10 mouse cellular contexts compared by ENCODE assay signal in the genomic region with DNA sequence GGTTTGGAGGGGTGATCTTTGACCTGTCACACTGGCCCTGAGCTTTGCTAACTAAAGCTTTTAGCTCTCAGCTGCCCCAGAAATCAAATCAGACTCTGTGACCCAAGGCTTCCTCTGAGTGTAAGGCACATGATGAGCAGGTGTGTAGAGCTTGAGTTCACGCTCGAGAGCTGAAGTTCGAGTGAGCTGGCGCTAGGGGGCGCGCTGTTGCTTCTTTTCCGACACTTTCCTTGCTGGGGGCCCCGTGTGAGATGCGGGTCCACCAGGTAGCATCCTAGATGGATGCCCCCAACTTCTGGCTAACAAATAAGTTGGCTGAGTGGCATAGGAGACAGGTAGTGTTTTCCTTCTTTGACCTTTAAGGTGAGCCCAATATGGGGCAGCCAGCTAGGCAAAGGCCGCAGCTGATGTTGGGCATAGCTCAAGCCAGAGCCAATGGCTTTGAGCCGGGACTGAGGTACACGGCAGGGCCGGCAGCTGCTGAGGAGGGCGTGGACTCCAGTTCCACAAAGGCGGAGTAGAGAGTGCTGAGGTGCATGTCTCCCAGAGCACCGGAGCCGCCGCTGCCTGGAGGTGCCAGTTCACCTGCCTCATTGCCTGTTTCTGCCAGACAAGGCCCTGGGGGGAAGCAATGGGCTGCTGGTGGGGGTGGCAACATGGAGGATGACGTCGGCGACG. TPM values are rescaled to one million over a fixed set of nuclear protein-coding genes. Genes with fewer than 3 reads are reported as not detected.
DNase-seq lines count a peak whose midpoint lies in the region; ATAC-seq and TF ChIP-seq lines count a peak whose summit lies in the region.
"Had no signal": no experiment of that assay in that cellular context is flagged by ENCODE, and none has a peak within 500 bp of the region (broad histone marks: within the 10 kb centered on the region; RNA-seq: fewer than 3 reads in every experiment).

No protein-coding gene starts in this region.

- H3K4me3 ChIP-seq in forebrain, embryonic 11.5 days (ENCODE audit: low read depth, low read length), result no peak overlapping the region
- no peak overlapping the region for H3K4me3 ChIP-seq in forebrain, embryonic 12.5 days (replicated peaks)
- H3K4me3 ChIP-seq in embryonic facial prominence, embryonic 11.5 days (ENCODE audit: low read depth, low read length), result no peak overlapping the region
- no peak overlapping the region for H3K4me3 ChIP-seq in midbrain, postnatal 0 days (ENCODE audit: low read depth, low read length)
- H3K4me3 ChIP-seq: neural tube, embryonic 12.5 days had no signal

- H3K9me3 ChIP-seq in forebrain, embryonic 11.5 days (ENCODE audit: control insufficient read depth, low read length), result no peaks in the 10 kb centered on the region
- no peaks in the 10 kb centered on the region for H3K9me3 ChIP-seq in forebrain, embryonic 12.5 days
- H3K9me3 ChIP-seq in embryonic facial prominence, embryonic 11.5 days (replicated peaks; ENCODE audit: control insufficient read depth, low read length), result no peaks in the 10 kb centered on the region
- H3K9me3 ChIP-seq in midbrain, postnatal 0 days (ENCODE audit: low read length), result no peaks in the 10 kb centered on the region
- H3K9me3 ChIP-seq: neural tube, embryonic 12.5 days had no signal

- H3K4me2 ChIP-seq in forebrain, embryonic 11.5 days (ENCODE audit: low read depth, low read length, severe bottlenecking), result no peak overlapping the region
- H3K4me2 ChIP-seq in forebrain, embryonic 12.5 days, result no peak overlapping the region
- no peak overlapping the region for H3K4me2 ChIP-seq in embryonic facial prominence, embryonic 11.5 days (ENCODE audit: low read depth, low read length)
- no peak overlapping the region for H3K4me2 ChIP-seq in midbrain, postnatal 0 days (ENCODE audit: low read depth, low read length, poor library complexity, severe bottlenecking)
- H3K4me2 ChIP-seq: neural tube, embryonic 12.5 days had no signal

- TF ChIP-seq CTCF in midbrain, postnatal 0 days (IDR thresholded peaks at IDR 0.05), result peak; percentile 62

- no peaks in the 10 kb centered on the region for H3K4me1 ChIP-seq in forebrain, embryonic 11.5 days (replicated peaks; ENCODE audit: control insufficient read depth, insufficient read depth, low read length)
- peaks cover 3% of the 10 kb centered on the region; the same call in 1 of the 2 replicates for H3K4me1 ChIP-seq in forebrain, embryonic 12.5 days
- H3K4me1 ChIP-seq in embryonic facial prominence, embryonic 11.5 days (ENCODE audit: control insufficient read depth, insufficient read depth, low read length), result no peaks in the 10 kb centered on the region
- H3K4me1 ChIP-seq in midbrain, postnatal 0 days (ENCODE audit: insufficient read depth, low read length), result no peaks in the 10 kb centered on the region

- H3K36me3 ChIP-seq in forebrain, embryonic 11.5 days (ENCODE audit: control insufficient read depth, insufficient read depth, low read length), result no peaks in the 10 kb centered on the region
- H3K36me3 ChIP-seq in forebrain, embryonic 12.5 days (replicated peaks), result no peaks in the 10 kb centered on the region
- H3K36me3 ChIP-seq in embryonic facial prominence, embryonic 11.5 days (replicated peaks; ENCODE audit: control insufficient read depth, insufficient read depth, low read depth, low read length), result no peaks in the 10 kb centered on the region
- H3K36me3 ChIP-seq in midbrain, postnatal 0 days (ENCODE audit: insufficient read depth, low read length), result no peaks in the 10 kb centered on the region
- H3K36me3 ChIP-seq: neural tube, embryonic 12.5 days had no signal

- ATAC-seq in forebrain, embryonic 11.5 days (replicated peaks; ENCODE audit: low FRiP score), result no peak
- ATAC-seq in forebrain, embryonic 12.5 days (ENCODE audit: low FRiP score), result no peak
- no peak for ATAC-seq in embryonic facial prominence, embryonic 11.5 days (replicated peaks; ENCODE audit: insufficient number of reproducible peaks, low FRiP score, low TSS enrichment, low read depth)
- no peak for ATAC-seq in midbrain, postnatal 0 days (ENCODE audit: low FRiP score)
- no peak for ATAC-seq in monocyte, adult 5-6 weeks (replicated peaks; ENCODE audit: insufficient number of reproducible peaks, low FRiP score, low TSS enrichment, poor library complexity, severe bottlenecking)

- H3K27ac ChIP-seq in forebrain, embryonic 11.5 days (ENCODE audit: low read depth, low read length), result no peak overlapping the region
- no peak overlapping the region for H3K27ac ChIP-seq in forebrain, embryonic 12.5 days
- no peak overlapping the region for H3K27ac ChIP-seq in embryonic facial prominence, embryonic 11.5 days (replicated peaks; ENCODE audit: low read depth, low read length)
- H3K27ac ChIP-seq in midbrain, postnatal 0 days (ENCODE audit: low read depth, low read length), result no peak overlapping the region
- H3K27ac ChIP-seq: neural tube, embryonic 12.5 days had no signal

- H3K27me3 ChIP-seq in forebrain, embryonic 11.5 days (ENCODE audit: control insufficient read depth, insufficient read depth, low read length), result no peaks in the 10 kb centered on the region
- 0 out of 2 replicates have a peak, but pooled peaks cover 4% of the 10 kb centered on the region for H3K27me3 ChIP-seq in forebrain, embryonic 12.5 days
- H3K27me3 ChIP-seq in embryonic facial prominence, embryonic 11.5 days (ENCODE audit: control insufficient read depth, insufficient read depth, low read length), result no peaks in the 10 kb centered on the region
- H3K27me3 ChIP-seq in midbrain, postnatal 0 days (ENCODE audit: insufficient read depth, low read length), result no peaks in the 10 kb centered on the region

- H3K9ac ChIP-seq in forebrain, embryonic 11.5 days (ENCODE audit: low read length), result no peak overlapping the region
- H3K9ac ChIP-seq in forebrain, embryonic 12.5 days, result no peak overlapping the region
- H3K9ac ChIP-seq in embryonic facial prominence, embryonic 11.5 days (replicated peaks; ENCODE audit: low read length), result no peak overlapping the region
- H3K9ac ChIP-seq in midbrain, postnatal 0 days (replicated peaks; ENCODE audit: low read length, poor library complexity, severe bottlenecking), result no peak overlapping the region
- H3K9ac ChIP-seq: neural tube, embryonic 12.5 days had no signal

- DNase-seq in forebrain, embryonic 11.5 days (ENCODE audit: low spot score), result peak; percentile 78
- DNase-seq in ovary, postnatal 36 days (ENCODE audit: low spot score), result peak; percentile 43
- DNase-seq in ovary, adult 18-20 months (ENCODE audit: low spot score), result no peak
- peak; percentile 54 for DNase-seq in embryonic facial prominence, embryonic 11.5 days (ENCODE audit: low spot score)
- DNase-seq in midbrain, postnatal 0 days (ENCODE audit: low spot score), result no peak
- no peak for DNase-seq in layer of hippocampus, adult 9-11 months

- WGBS in forebrain, embryonic 11.5 days, result 13% methylated on average over 22 of the region's 22 CpGs
- 10% methylated on average over 22 of the region's 22 CpGs for WGBS in forebrain, embryonic 12.5 days
- WGBS in embryonic facial prominence, embryonic 11.5 days, result 11% methylated on average over 22 of the region's 22 CpGs
- 16% methylated on average over 22 of the region's 22 CpGs for WGBS in midbrain, postnatal 0 days

RNA-seq across cellular contexts. Expression of gene Unc119, which starts 15.2 kb away (rescaled TPM):
- 73.2 and 77.4 TPM in 2 replicates for polyA plus RNA-seq in forebrain, embryonic 11.5 days (2014; fragmentation: Nextera tagmentation; extraction: Ambion mirVana)
- polyA plus RNA-seq in forebrain, embryonic 12.5 days (2016; fragmentation: Nextera tagmentation; extraction: Ambion mirVana), result 75.6 and 76.5 TPM in 2 replicates
- polyA plus RNA-seq in embryonic facial prominence, embryonic 11.5 days (2014; fragmentation: Nextera tagmentation; extraction: Ambion mirVana), result 77.0 and 84.7 TPM in 2 replicates
- total RNA-seq in midbrain, postnatal 0 days (2014; rRNA removed), result 93.5 and 141 TPM in 2 replicates
- polyA plus RNA-seq in midbrain, postnatal 0 days (2015; fragmentation: Nextera tagmentation; extraction: Ambion mirVana), result 79.6 and 83.4 TPM in 2 replicates
- 88.0 to 122 TPM (median 99.7 TPM) in 3 replicates for total RNA-seq in monocyte, adult 5-6 weeks (2017)

RNA-seq across cellular contexts. Expression of gene Foxn1, which starts 27.9 kb away (rescaled TPM):
- not detected in 2 replicates for polyA plus RNA-seq in forebrain, embryonic 11.5 days (2014; fragmentation: Nextera tagmentation; extraction: Ambion mirVana)
- 0.06 TPM in 1 of 2 replicates, not detected in the other for polyA plus RNA-seq in forebrain, embryonic 12.5 days (2016; fragmentation: Nextera tagmentation; extraction: Ambion mirVana)
- 0.14 and 0.50 TPM in 2 replicates for polyA plus RNA-seq in embryonic facial prominence, embryonic 11.5 days (2014; fragmentation: Nextera tagmentation; extraction: Ambion mirVana)
- not detected in 2 replicates for total RNA-seq in midbrain, postnatal 0 days (2014; rRNA removed)
- polyA plus RNA-seq in midbrain, postnatal 0 days (2015; fragmentation: Nextera tagmentation; extraction: Ambion mirVana), result not detected in 2 replicates
- total RNA-seq in monocyte, adult 5-6 weeks (2017), result not detected in 3 replicates
- polyA plus RNA-seq: intestine, embryonic 14.5 days; neural tube, embryonic 12.5 days had no signal

RNA-seq across cellular contexts. Expression of gene Pigs, which starts 30.3 kb away (rescaled TPM):
- polyA plus RNA-seq in forebrain, embryonic 11.5 days (2014; fragmentation: Nextera tagmentation; extraction: Ambion mirVana), result 69.6 and 70.3 TPM in 2 replicates
- 58.8 and 62.5 TPM in 2 replicates for polyA plus RNA-seq in forebrain, embryonic 12.5 days (2016; fragmentation: Nextera tagmentation; extraction: Ambion mirVana)
- polyA plus RNA-seq in embryonic facial prominence, embryonic 11.5 days (2014; fragmentation: Nextera tagmentation; extraction: Ambion mirVana), result 55.4 and 64.0 TPM in 2 replicates
- total RNA-seq in midbrain, postnatal 0 days (2014; rRNA removed), result 62.4 and 67.2 TPM in 2 replicates
- polyA plus RNA-seq in midbrain, postnatal 0 days (2015; fragmentation: Nextera tagmentation; extraction: Ambion mirVana), result 82.6 and 91.0 TPM in 2 replicates
- 17.5 to 25.1 TPM (median 18.5 TPM) in 3 replicates for total RNA-seq in monocyte, adult 5-6 weeks (2017)

RNA-seq across cellular contexts. Expression of gene Aldoc, which starts 35.7 kb away (rescaled TPM):
- polyA plus RNA-seq in forebrain, embryonic 11.5 days (2014; fragmentation: Nextera tagmentation; extraction: Ambion mirVana), result 3.3 and 7.4 TPM in 2 replicates
- polyA plus RNA-seq in forebrain, embryonic 12.5 days (2016; fragmentation: Nextera tagmentation; extraction: Ambion mirVana), result 26.9 and 31.6 TPM in 2 replicates
- polyA plus RNA-seq in embryonic facial prominence, embryonic 11.5 days (2014; fragmentation: Nextera tagmentation; extraction: Ambion mirVana), result 2.7 and 4.6 TPM in 2 replicates
- total RNA-seq in midbrain, postnatal 0 days (2014; rRNA removed), result 265 and 359 TPM in 2 replicates
- 224 and 305 TPM in 2 replicates for polyA plus RNA-seq in midbrain, postnatal 0 days (2015; fragmentation: Nextera tagmentation; extraction: Ambion mirVana)
- 0.78 to 8.6 TPM (median 1.3 TPM) in 3 replicates for total RNA-seq in monocyte, adult 5-6 weeks (2017)

RNA-seq across cellular contexts. Expression of gene Spag5, which starts 57.1 kb away (rescaled TPM):
- 75.5 and 76.1 TPM in 2 replicates for polyA plus RNA-seq in forebrain, embryonic 11.5 days (2014; fragmentation: Nextera tagmentation; extraction: Ambion mirVana)
- polyA plus RNA-seq in forebrain, embryonic 12.5 days (2016; fragmentation: Nextera tagmentation; extraction: Ambion mirVana), result 63.0 and 64.7 TPM in 2 replicates
- polyA plus RNA-seq in embryonic facial prominence, embryonic 11.5 days (2014; fragmentation: Nextera tagmentation; extraction: Ambion mirVana), result 54.8 and 62.0 TPM in 2 replicates
- 3.1 and 3.6 TPM in 2 replicates for total RNA-seq in midbrain, postnatal 0 days (2014; rRNA removed)
- 2.2 and 2.4 TPM in 2 replicates for polyA plus RNA-seq in midbrain, postnatal 0 days (2015; fragmentation: Nextera tagmentation; extraction: Ambion mirVana)
- 0.64 to 3.1 TPM (median 1.4 TPM) in 3 replicates for total RNA-seq in monocyte, adult 5-6 weeks (2017)

Comparison
In these comparisons a context has a peak if more than half of its experiments do, and no peak if none do; other contexts are left out.
1. DNase-seq: peak in forebrain, embryonic 11.5 days (single experiment), ovary, postnatal 36 days (single experiment) and embryonic facial prominence, embryonic 11.5 days (single experiment); none in ovary, adult 18-20 months (single experiment), midbrain, postnatal 0 days (single experiment) and layer of hippocampus, adult 9-11 months (single experiment).